Mouse (Mus musculus) spleen, postnatal 36 days (tissue): ENCODE measurements at regions not wholly inside any gene's neighbourhood (a gene's known extent, or its start where the extent isn't known, plus 50 kb on each side); places are given as distances from the start of the nearest gene placed in this dataset.

ENCODE experiments used
- DNase-seq, 2 experiments: peaks; one replicate each; pipeline ENCODE4 v3.0.0; 2022; ENCODE audit warnings: low spot score in 2 of 2, mixed read lengths in 1 of 2

DNA sequence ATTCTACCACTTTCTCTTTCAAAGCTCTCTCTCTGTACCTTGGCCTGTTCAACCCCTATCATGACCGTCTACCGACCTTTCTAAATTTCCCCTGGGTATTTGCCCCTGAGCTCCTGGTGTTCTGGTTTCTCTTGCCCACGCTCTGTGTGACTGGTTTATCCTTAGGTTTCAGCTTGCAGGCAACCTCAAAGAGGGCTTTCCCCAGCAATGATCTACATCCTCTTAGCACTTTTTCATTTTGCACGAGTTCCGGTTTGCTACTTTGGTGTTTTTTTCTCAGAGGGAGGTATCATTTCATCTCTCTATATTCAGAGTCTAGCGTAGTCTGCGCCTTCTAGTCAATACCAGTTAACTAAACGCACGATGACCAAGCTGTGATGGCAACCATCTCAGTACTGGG, 79.8 kb upstream of the Hmga2 start:
- DNase-seq, result no peak

DNA sequence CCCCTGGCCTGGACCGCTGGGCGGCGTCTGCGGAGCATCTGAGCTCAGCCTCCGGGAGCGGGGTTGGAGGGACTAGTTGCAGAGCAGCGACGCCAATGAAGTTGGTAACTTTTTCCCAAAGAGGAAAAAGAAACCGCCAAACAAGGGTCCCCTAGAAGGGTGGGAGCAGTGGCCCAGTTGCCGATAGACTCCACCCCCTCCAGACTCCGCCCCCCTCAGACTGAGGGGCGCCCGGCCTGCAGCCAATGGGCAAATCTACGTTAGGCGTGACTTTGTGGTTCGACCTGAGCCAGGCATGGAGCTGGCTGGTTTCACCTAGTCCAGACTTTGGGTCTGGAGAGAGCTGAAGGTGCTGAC, 76.8 kb upstream of the Hmga2 start:
- no peak for DNase-seq

DNA sequence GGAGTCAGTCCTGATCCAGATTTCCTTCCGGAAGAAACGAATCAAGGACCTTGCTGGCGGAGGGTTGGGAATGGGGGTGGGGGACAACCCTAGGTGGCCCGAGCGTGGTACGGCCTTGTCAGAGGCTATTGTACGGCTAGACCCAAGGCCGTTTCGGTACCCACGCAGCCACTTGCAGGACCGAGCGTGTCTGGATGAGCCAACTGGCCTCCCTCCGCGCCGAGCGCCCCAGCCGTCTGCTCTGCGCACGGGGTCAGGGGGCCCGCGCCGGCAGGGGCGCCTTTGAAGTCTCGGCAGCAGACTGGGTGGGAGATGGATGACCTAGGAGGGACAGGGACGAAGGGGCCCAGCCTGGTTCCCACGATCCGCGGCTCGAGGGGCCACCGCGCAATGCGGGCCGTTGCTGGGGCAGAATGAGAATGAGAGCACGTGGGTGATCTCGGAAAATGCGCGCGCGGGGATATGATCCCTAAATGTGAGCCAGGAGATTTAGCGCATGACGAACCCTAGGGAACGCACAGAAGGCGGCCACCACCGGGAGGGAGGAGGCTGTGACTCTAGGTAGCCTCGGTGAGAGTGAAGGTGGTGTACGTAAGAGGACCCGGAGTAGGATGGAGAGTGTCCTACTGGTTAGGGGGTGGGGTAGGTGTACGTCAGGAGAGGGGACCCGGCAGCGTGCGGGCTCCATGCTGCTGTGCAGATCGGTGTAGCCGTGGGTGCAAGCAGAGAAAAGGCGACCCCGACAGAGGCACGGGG, 76.2 kb upstream of the Hmga2 start:
- DNase-seq, result no peak

DNA sequence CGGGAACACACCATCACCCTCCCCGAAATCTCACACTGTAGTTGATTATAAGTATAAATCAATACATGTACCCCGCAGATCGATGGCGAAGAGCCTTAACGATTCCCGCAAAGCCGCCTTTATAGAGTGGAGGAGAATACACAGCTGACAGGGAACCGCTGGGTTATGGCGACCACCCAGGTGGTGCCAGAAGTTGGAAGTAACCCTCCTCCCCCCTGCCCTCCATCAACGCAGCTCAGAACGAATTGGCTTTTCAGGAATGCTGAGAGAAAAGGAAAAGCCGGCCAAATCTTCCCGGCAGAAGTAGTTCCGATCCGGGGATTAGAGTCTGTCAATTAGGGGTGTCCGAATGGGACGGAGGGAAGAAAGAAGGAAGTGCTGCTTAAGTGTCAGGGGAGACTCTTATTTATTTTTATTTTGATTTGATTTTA, 75.6 kb upstream of the Hmga2 start:
- DNase-seq, result no peak

DNA sequence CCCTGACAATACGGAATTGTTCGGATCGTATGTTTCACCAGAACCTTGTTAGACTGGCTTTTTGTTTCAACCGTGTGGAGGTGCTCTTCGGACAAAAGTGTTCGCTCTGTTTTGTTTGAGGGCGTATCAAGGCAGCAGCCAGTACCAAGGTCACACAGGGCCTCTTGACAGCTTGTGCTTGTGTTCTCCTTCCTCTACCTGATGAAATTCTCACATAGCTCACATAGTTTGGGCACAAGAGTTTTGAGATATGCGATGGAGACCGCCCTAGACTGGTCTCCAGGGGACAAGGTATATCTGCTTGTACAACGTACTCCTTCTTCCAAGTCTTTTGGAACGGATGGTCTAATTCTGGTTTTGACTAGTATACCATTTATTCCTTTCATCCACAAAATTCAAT, 70.9 kb upstream of the Hmga2 start:
- DNase-seq, result no peak

DNA sequence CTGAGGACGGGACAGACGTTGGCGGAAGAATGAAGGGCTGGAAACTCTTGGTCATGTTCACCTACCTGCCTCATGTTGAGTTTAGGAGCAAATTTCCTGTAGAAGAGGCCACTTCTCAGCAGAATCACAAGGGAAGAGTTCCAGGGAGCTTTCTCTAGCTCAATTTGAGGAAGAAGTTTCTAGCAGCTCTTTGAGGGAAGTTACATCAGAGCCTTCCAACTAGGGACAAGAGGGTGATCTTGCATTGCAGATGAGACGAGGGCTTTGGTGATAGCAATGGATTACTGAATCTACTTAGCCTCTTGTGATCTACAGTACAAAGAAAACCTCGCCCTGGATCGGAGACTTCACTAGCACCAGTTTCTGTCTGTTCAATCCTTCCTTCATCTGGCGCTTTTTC, 65.3 kb upstream of the Hmga2 start:
- DNase-seq, result no peak

DNA sequence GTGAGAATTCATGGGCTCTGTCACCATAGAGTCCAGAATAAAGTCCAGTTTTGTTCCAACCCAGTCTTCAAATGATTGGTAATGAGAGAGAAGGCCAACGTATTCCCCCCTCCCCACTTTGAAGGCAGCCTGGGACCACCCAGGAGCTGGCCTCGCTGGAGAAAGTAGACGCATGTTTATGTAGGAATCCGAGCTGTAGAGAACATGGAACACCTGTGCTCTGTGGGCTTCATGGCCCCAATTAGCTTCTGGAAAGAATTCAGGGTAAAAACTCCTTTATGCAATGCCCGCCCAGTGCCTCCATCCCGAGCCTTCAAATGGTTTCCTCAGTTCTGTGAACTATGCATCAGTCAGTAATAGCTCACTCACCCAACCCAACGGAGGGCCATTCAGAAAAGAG, 62.3 kb upstream of the Hmga2 start:
- DNase-seq, result no peak

DNA sequence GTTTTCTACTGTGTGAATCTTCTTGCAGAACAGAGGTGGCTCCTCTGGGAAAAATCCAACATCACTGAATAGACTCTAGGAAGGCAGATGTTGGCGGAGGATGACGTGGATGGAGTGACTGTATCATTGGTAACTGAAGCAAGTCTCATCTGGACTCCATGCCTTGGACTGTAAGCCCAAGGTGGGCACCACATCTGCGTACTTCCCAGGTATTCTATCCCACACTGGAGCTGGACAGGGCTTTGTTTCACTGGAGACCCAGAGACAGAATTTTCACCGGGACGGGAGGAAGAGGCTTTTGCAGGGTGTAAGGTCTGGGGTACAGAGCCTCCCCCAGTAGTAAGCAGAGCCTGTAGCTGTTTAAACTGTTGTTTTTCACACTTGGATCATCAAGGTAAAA, 52.1 kb upstream of the Hmga2 start:
- no peak for DNase-seq

DNA sequence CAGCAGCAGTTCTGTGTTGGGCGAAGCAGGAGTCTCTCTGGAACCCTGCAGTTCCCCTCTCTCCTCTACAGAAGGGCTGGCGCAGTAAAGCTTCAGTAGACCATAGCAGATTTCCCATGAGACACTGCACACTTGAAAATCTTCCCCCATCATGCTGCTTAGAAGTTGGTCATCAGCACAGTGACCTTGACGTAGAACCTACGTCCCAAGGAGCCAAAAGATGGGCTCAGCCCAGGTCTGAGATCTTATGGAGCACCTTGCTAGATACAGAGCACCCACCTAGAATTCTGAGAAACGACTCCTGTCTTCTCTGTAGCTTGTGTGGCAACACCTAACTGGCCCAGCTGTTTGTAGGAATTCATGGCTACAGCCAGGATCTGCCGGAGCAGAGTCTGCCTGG, 51.7 kb upstream of the Hmga2 start:
- no peak for DNase-seq

DNA sequence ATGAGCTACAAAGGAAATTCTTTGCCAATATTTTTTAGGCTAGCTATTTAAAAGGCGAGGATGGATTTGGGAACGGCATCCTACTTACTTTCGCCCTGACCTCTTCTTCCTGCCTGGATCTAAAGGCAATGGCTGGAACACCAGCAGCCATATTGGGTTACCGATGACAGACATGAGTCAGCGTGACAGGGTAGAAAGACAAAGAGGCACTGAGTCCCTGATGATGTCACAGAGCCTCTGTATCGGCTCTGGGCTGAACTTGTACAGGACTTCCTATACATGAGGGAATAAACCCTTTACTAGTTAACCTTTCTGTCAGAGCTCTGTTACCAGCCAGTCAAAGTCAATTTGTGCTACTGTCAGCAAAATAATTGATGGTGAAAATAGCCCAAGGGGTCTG, 50.7 kb upstream of the Hmga2 start:
- no peak for DNase-seq
